Comparison of ENCODE assay signal across 28 mouse cellular contexts in the genomic region with DNA sequence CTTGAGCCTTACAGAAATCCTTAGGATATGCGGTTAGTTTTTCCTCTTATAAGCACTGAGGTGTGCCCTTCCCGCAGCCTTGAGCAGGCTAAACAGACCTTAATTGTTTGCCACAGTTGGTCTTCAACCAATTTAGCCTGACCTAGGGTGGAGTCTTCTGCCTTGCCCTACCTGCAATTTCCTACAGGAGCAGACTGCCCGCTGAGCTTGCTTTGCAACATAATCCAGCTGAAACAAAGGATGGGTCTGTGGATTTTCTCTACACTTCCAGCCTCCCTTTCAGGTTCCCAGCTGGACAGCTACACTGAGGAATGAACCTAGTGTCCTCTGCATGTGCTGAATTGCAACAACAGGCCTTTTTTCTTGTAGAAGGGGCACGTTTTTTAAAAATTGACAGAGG. TPM values are rescaled to one million over a fixed set of nuclear protein-coding genes. Genes with fewer than 3 reads are reported as not detected.
"Had no signal": no experiment of that assay in that cellular context is flagged by ENCODE, and none has a peak within 500 bp of the region (broad histone marks: within the 10 kb centered on the region; RNA-seq: fewer than 3 reads in every experiment).

No protein-coding gene starts in this region.

- ATAC-seq: intestine, postnatal 0 days; midbrain, embryonic 15.5 days had no signal

- H3K4me1 ChIP-seq: limb, embryonic 13.5 days; liver, embryonic 13.5 days had no signal

- H3K4me2 ChIP-seq: limb, embryonic 13.5 days; liver, embryonic 13.5 days; midbrain, embryonic 12.5 days; midbrain, embryonic 15.5 days; neural tube, embryonic 12.5 days had no signal

- H3K9ac ChIP-seq: limb, embryonic 13.5 days; liver, embryonic 13.5 days; midbrain, embryonic 12.5 days; midbrain, embryonic 15.5 days; neural tube, embryonic 12.5 days had no signal

- H3K27ac ChIP-seq: kidney, postnatal 0 days; left cerebral cortex, adult 2 months; limb, embryonic 10.5 days; limb, embryonic 13.5 days; liver, embryonic 13.5 days; midbrain, embryonic 12.5 days; midbrain, embryonic 15.5 days; neural tube, embryonic 12.5 days had no signal

- H3K4me3 ChIP-seq: left cerebral cortex, adult 2 months; limb, embryonic 10.5 days; limb, embryonic 13.5 days; liver, embryonic 13.5 days; midbrain, embryonic 12.5 days; midbrain, embryonic 15.5 days; neural tube, embryonic 12.5 days had no signal

- H3K36me3 ChIP-seq: limb, embryonic 10.5 days; limb, embryonic 13.5 days; liver, embryonic 13.5 days; midbrain, embryonic 12.5 days; midbrain, embryonic 15.5 days; neural tube, embryonic 12.5 days had no signal

- DNase-seq: kidney, adult 2 months; kidney, postnatal 25 days; layer of hippocampus, postnatal 36 days; liver; liver, embryonic 13.5 days; lung, adult 2 months; lung, postnatal 14 days; lung, postnatal 4 days; retina, postnatal 1 day; right cerebral cortex, postnatal 4 days; thymus, postnatal 25 days had no signal

- H3K9me3 ChIP-seq: limb, embryonic 10.5 days; limb, embryonic 13.5 days; liver, embryonic 13.5 days; midbrain, embryonic 12.5 days; midbrain, embryonic 15.5 days; neural tube, embryonic 12.5 days had no signal

- H3K27me3 ChIP-seq: limb, embryonic 13.5 days; midbrain, embryonic 15.5 days; neural tube, embryonic 12.5 days had no signal

RNA-seq across cellular contexts. Expression of a gene that starts 55.2 kb away (rescaled TPM):
- total RNA-seq: layer of hippocampus, adult 8-10 months; layer of hippocampus, postnatal 10 days; layer of hippocampus, postnatal 36 days; left cerebral cortex, adult 2 months; left cerebral cortex, postnatal 14 days; megakaryocyte progenitor cell, adult 5-6 weeks; megakaryocyte-erythroid progenitor cell, adult 5-6 weeks; neutrophil, adult 5-6 weeks had no signal
- polyA plus RNA-seq: kidney, embryonic 14.5 days; limb, embryonic 10.5 days; limb, embryonic 13.5 days; liver, embryonic 13.5 days; liver, embryonic 16.5 days; lung, embryonic 16.5 days; midbrain, embryonic 12.5 days; midbrain, embryonic 15.5 days; neural tube, embryonic 12.5 days had no signal
